Mouse (Mus musculus) heart, adult 2 months (tissue): ENCODE data around the gene Syt14.

Source experiments
- CTCF ChIP-seq: fragments of 200-600 bp; IDR thresholded peaks from 2 replicates; pipeline ENCODE4 v1.8.1; 2022; ENCODE audit warnings: antibody characterized with exemption, mild to moderate bottlenecking, moderate library complexity
- EP300 ChIP-seq: fragments of 200-500 bp; IDR thresholded peaks from 2 replicates; pipeline ENCODE4 v1.6.1; 2011; ENCODE audit warnings: low read depth, low read length, control low read depth; ENCODE audit not compliant: insufficient read depth

- no peak for TF ChIP-seq CTCF
- no peak for TF ChIP-seq EP300
Observed at GRCm38 (mm10) chr1:192860273-192860672, 175.3 kb downstream of the Syt14 start.
